Mouse (Mus musculus): ENCODE results near the gene Ptgfrn. TPM values are rescaled to one million over a fixed set of nuclear protein-coding genes. Genes with fewer than 3 reads are reported as not detected.

Gene Ptgfrn
- polyA plus RNA-seq, 1 experiment from 2014 or later, result 5.1 TPM

GRCm38 (mm10) chr3:101058203-101058602 is 51.9 kb downstream of the Ptgfrn start:
- no peaks in the 10 kb centered on the region for H3K4me1 ChIP-seq
- H3K4me2 ChIP-seq, result no peak overlapping the region
- peaks cover 75% of the 10 kb centered on the region for H3K36me3 ChIP-seq
- H3K9ac ChIP-seq, result no peak overlapping the region
- ATAC-seq (ENCODE audit: extremely low read depth, insufficient number of reproducible peaks, low FRiP score, low TSS enrichment), result no peak
- no peaks in the 10 kb centered on the region for H3K27me3 ChIP-seq (replicated peaks)
- WGBS, result 74% methylated on average over 2 of the region's 2 CpGs
- H3K9me3 ChIP-seq, result no peaks in the 10 kb centered on the region
- no peak overlapping the region for H3K27ac ChIP-seq (replicated peaks)
- H3K4me3 ChIP-seq, result no peak overlapping the region

DNA sequence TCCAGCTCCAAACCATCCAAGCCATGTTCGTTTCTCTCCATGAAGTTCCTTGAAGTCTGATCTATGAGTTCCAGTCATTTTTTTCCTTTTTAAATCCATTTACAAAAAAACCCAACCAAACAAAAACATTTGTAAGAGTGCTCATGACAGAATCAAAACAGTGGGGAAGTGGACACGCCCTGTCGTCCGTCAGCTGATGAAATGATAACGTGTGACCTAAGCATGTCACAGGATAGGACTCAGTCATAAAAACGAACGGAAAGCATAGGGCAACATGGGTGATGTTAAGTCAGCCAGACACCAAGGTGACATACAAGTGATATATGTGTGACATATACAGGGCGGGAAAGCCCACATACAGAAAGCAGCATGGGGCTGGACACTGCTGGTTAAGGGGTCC is 54.9 kb downstream of the Ptgfrn start:
- Histone ChIP-seq H3K9ac (no peak overlapping the region), H3K9me3 (no peaks in the 10 kb centered on the region), H3K27ac (replicated peaks) (no peak overlapping the region), H3K4me1 (peaks cover 10% of the 10 kb centered on the region), H3K4me2 (no peak overlapping the region), H3K36me3 (peaks cover 68% of the 10 kb centered on the region), H3K4me3 (no peak overlapping the region), H3K27me3 (replicated peaks) (no peaks in the 10 kb centered on the region)
- no peak for ATAC-seq (ENCODE audit: extremely low read depth, insufficient number of reproducible peaks, low FRiP score, low TSS enrichment)
- WGBS, result 68% methylated on average over 8 of the region's 8 CpGs

GRCm38 (mm10) chr3:101051601-101052000 is 58.5 kb downstream of the Ptgfrn start:
- Histone ChIP-seq H3K4me3 (no peak overlapping the region), H3K27me3 (replicated peaks) (no peaks in the 10 kb centered on the region), H3K4me1 (peaks cover 21% of the 10 kb centered on the region), H3K9ac (no peak overlapping the region), H3K27ac (replicated peaks) (no peak overlapping the region), H3K9me3 (no peaks in the 10 kb centered on the region), H3K36me3 (peaks cover 59% of the 10 kb centered on the region), H3K4me2 (no peak overlapping the region)
- 63% methylated on average over 4 of the region's 4 CpGs for WGBS
- ATAC-seq (ENCODE audit: extremely low read depth, insufficient number of reproducible peaks, low FRiP score, low TSS enrichment), result no peak

- Histone ChIP-seq H3K4me3 (no peak overlapping the region), H3K9me3 (no peaks in the 10 kb centered on the region), H3K27me3 (replicated peaks) (no peaks in the 10 kb centered on the region), H3K4me2 (no peak overlapping the region), H3K9ac (no peak overlapping the region), H3K36me3 (peaks cover 48% of the 10 kb centered on the region), H3K4me1 (peaks cover 34% of the 10 kb centered on the region), H3K27ac (replicated peaks) (no peak overlapping the region)
- 67% methylated on average over 9 of the region's 9 CpGs for WGBS
- ATAC-seq (ENCODE audit: extremely low read depth, insufficient number of reproducible peaks, low FRiP score, low TSS enrichment), result no peak
Measured at GRCm38 (mm10) chr3:101049997-101050396, 60.1 kb downstream of the Ptgfrn start.

- H3K36me3 ChIP-seq, result peaks cover 49% of the 10 kb centered on the region
- no peak for ATAC-seq (ENCODE audit: extremely low read depth, insufficient number of reproducible peaks, low FRiP score, low TSS enrichment)
- H3K4me1 ChIP-seq, result peaks cover 35% of the 10 kb centered on the region
- H3K4me3 ChIP-seq, result no peak overlapping the region
- no peak overlapping the region for H3K4me2 ChIP-seq
- no peaks in the 10 kb centered on the region for H3K27me3 ChIP-seq (replicated peaks)
- WGBS, result 86% methylated on average over 2 of the region's 2 CpGs
- H3K9me3 ChIP-seq, result no peaks in the 10 kb centered on the region
- H3K9ac ChIP-seq, result no peak overlapping the region
- H3K27ac ChIP-seq (replicated peaks), result no peak overlapping the region
Measured at GRCm38 (mm10) chr3:101048781-101049180, 61.3 kb downstream of the Ptgfrn start.

DNA sequence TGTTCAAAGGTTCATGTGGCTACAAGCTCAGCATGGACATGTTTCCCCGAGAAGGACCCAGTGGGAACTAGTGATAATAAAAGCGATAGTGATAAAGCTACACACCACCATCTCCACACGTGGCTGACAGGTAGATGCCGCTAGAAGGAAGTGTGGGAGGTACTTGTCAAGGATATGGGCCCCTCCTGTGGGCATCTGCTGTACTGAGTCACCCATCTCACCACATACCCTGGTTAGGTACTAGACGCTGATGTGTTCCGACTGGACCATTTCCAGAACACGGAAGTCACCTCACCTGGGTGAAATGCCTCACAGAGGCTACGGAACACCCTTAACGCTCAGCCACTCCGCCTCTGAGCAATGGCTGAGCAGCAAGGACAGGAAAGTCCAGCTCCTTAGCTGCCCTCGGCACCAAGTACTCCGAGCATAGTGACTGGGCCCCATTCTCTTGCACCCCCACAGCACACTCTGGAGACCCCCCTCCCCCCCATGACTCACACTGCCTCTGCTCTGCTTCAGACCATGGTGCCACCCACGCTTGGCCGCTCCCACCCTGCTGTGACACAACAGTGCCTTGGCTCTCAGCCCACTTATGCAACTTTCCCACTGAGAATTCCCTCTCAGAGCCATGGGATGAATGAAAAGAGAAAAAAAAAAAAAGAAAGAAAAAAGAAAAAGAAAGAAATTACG is 62.3 kb downstream of the Ptgfrn start:
- 76% methylated on average over 15 of the region's 15 CpGs for WGBS
- H3K27ac ChIP-seq (replicated peaks), result no peak overlapping the region
- H3K9ac ChIP-seq, result no peak overlapping the region
- H3K27me3 ChIP-seq (replicated peaks), result no peaks in the 10 kb centered on the region
- ATAC-seq (ENCODE audit: extremely low read depth, insufficient number of reproducible peaks, low FRiP score, low TSS enrichment), result no peak
- H3K36me3 ChIP-seq, result peaks cover 51% of the 10 kb centered on the region
- H3K4me1 ChIP-seq, result peaks cover 35% of the 10 kb centered on the region
- no peak overlapping the region for H3K4me3 ChIP-seq
- H3K9me3 ChIP-seq, result no peaks in the 10 kb centered on the region
- no peak overlapping the region for H3K4me2 ChIP-seq

- H3K4me1 ChIP-seq, result peaks cover 26% of the 10 kb centered on the region
- no peak for ATAC-seq (ENCODE audit: extremely low read depth, insufficient number of reproducible peaks, low FRiP score, low TSS enrichment)
- WGBS, result 71% methylated on average over 15 of the region's 15 CpGs
- no peak overlapping the region for H3K4me3 ChIP-seq
- H3K9ac ChIP-seq, result no peak overlapping the region
- no peaks in the 10 kb centered on the region for H3K27me3 ChIP-seq (replicated peaks)
- peak overlapping the region; percentile 48; the same call in 1 of the 2 replicates for H3K27ac ChIP-seq (replicated peaks)
- no peaks in the 10 kb centered on the region for H3K9me3 ChIP-seq
- H3K36me3 ChIP-seq, result peaks cover 69% of the 10 kb centered on the region
- H3K4me2 ChIP-seq, result no peak overlapping the region
Measured at GRCm38 (mm10) chr3:101045431-101045830, 64.6 kb downstream of the Ptgfrn start.

- Histone ChIP-seq H3K27me3 (replicated peaks) (no peaks in the 10 kb centered on the region), H3K4me2 (no peak overlapping the region), H3K9ac (no peak overlapping the region), H3K4me1 (peaks cover 26% of the 10 kb centered on the region), H3K36me3 (peaks cover 67% of the 10 kb centered on the region), H3K9me3 (no peaks in the 10 kb centered on the region), H3K27ac (replicated peaks) (no peak overlapping the region), H3K4me3 (no peak overlapping the region)
- ATAC-seq (ENCODE audit: extremely low read depth, insufficient number of reproducible peaks, low FRiP score, low TSS enrichment), result no peak
- 82% methylated on average over 6 of the region's 6 CpGs for WGBS
Measured at GRCm38 (mm10) chr3:101044686-101045085, 65.4 kb downstream of the Ptgfrn start.

- Histone ChIP-seq H3K4me1 (peaks cover 19% of the 10 kb centered on the region), H3K9ac (no peak overlapping the region), H3K27me3 (replicated peaks) (no peaks in the 10 kb centered on the region), H3K36me3 (peaks cover 66% of the 10 kb centered on the region), H3K4me2 (no peak overlapping the region), H3K9me3 (no peaks in the 10 kb centered on the region), H3K27ac (replicated peaks) (no peak overlapping the region), H3K4me3 (no peak overlapping the region)
- no peak for ATAC-seq (ENCODE audit: extremely low read depth, insufficient number of reproducible peaks, low FRiP score, low TSS enrichment)
- 78% methylated on average over 7 of the region's 7 CpGs for WGBS
Measured at GRCm38 (mm10) chr3:101041997-101042396, 68.1 kb downstream of the Ptgfrn start.

- Histone ChIP-seq H3K27me3 (replicated peaks) (no peaks in the 10 kb centered on the region), H3K27ac (replicated peaks) (no peak overlapping the region), H3K36me3 (peaks cover 40% of the 10 kb centered on the region), H3K4me3 (no peak overlapping the region), H3K9me3 (no peaks in the 10 kb centered on the region), H3K4me2 (no peak overlapping the region), H3K4me1 (peaks cover 27% of the 10 kb centered on the region), H3K9ac (no peak overlapping the region)
- 76% methylated on average over 5 of the region's 5 CpGs for WGBS
- no peak for ATAC-seq (ENCODE audit: extremely low read depth, insufficient number of reproducible peaks, low FRiP score, low TSS enrichment)
Measured at GRCm38 (mm10) chr3:101037984-101038545, 72.0 kb downstream of the Ptgfrn start.

GRCm38 (mm10) chr3:101036001-101036400 is 74.1 kb downstream of the Ptgfrn start:
- no peaks in the 10 kb centered on the region for H3K27me3 ChIP-seq (replicated peaks)
- no peak for ATAC-seq (ENCODE audit: extremely low read depth, insufficient number of reproducible peaks, low FRiP score, low TSS enrichment)
- 88% methylated on average over 2 of the region's 2 CpGs for WGBS
- no peak overlapping the region for H3K27ac ChIP-seq (replicated peaks)
- no peak overlapping the region for H3K4me2 ChIP-seq
- H3K9me3 ChIP-seq, result no peaks in the 10 kb centered on the region
- H3K36me3 ChIP-seq, result peaks cover 22% of the 10 kb centered on the region
- no peak overlapping the region for H3K4me3 ChIP-seq
- H3K4me1 ChIP-seq, result peaks cover 41% of the 10 kb centered on the region
- H3K9ac ChIP-seq, result no peak overlapping the region

GRCm38 (mm10) chr3:101034509-101034908 is 75.6 kb downstream of the Ptgfrn start:
- ATAC-seq (ENCODE audit: extremely low read depth, insufficient number of reproducible peaks, low FRiP score, low TSS enrichment), result no peak
- peaks cover 48% of the 10 kb centered on the region for H3K4me1 ChIP-seq
- H3K9ac ChIP-seq, result no peak overlapping the region
- peaks cover 10% of the 10 kb centered on the region; the same call in 1 of the 2 replicates for H3K36me3 ChIP-seq
- H3K9me3 ChIP-seq, result no peaks in the 10 kb centered on the region
- whole genome bisulfite sequencing, result 73% methylated on average over 9 of the region's 9 CpGs
- H3K4me2 ChIP-seq, result no peak overlapping the region
- H3K27me3 ChIP-seq (replicated peaks), result no peaks in the 10 kb centered on the region
- no peak overlapping the region for H3K27ac ChIP-seq (replicated peaks)
- no peak overlapping the region for H3K4me3 ChIP-seq

Measured in heart, embryonic 13.5 days (tissue).